Mouse (Mus musculus): ENCODE results near the gene Trpv3. TPM values are rescaled to one million over a fixed set of nuclear protein-coding genes. Genes with fewer than 3 reads are reported as not detected.

Gene Trpv3
- not detected for total RNA-seq (2023)

DNA sequence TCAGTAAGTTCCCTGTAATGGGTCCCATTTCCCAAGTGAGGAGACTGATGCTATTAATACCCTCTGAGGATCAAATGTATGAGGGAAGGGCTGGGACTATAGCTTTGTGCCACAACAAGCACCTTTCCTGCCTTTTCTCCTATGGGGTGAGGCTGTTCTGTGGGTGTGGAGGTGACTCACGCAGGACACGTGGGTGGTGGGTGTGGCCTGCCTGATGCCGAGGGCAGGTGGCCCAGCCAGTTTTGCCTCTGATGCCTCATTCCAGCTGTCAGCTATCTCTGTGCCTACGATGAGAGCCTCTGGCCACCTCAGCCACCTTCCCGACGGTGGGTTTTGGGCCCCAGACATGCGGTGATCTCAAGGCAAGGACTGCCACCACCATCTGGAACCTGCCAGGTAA is at the start of gene Trpv3:
Trpv3 (plus strand) TSS at position 122 of the 400 bp plus-strand sequence.

DNA sequence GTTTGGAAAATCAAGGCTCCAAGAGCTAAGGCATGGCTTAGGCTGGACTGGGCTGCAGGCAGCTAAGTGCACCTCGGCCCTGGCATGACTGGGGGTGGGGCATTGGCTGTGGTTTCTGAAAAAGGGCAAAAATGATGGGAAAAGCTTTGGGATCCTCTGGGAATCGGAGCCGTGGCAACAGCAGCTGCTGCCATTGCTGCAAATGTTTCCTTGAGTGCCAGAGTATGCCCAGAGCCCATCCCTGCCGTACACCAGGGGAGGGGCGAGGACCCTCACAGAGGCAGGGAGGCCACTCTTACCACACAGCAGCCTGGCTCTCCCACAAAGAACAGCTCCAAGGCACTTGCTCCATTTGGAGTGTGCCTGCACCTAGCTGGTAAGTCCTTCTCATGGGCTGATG is 33.2 kb upstream of the Trpv3 start, which contains the start of gene Trpv1:
Trpv1 (plus strand) TSS at position 301 of the 400 bp plus-strand sequence.

DNA sequence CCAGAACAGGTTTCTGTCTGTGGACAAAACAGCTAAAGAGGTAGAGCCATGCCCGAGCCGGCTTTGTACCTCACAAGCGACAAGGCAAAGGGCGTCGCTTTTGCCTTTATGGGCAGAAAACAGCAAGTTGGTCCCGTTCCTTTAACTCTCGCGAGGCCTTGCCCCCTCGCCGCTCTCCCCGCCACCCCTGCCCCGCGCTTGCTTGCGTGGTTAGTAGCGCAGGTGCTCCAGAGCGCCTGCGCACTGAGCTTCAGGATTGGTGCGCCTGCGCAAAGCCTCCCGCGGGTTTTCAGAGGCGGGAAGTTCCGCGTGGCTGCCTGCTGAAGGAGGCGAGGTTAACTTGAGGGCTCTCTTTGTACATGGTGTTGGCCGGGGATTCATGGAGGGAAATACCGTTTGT is 62.3 kb downstream of the Trpv3 start, which contains the start of the genes Aspa, Gm49340 and Spata22:
Aspa (minus strand) TSS at position 155 of the 400 bp plus-strand sequence.
Gm49340 (plus strand) TSS at position 300 of the 400 bp plus-strand sequence.
Spata22 (plus strand) TSS at position 300 of the 400 bp plus-strand sequence.

Other genes starting within 250 kb of the Trpv3 start
- 4.4 TPM for gene Camkk1, start 248.4 kb upstream of the Trpv3 start, total RNA-seq (2023)
- 24.5 TPM for gene Ncbp3, start 219.6 kb upstream of the Trpv3 start, total RNA-seq (2023)
- 1.4 TPM for gene Itgae, start 176.8 kb upstream of the Trpv3 start, total RNA-seq (2023)
- gene Haspin, start 129.1 kb upstream of the Trpv3 start, total RNA-seq (2023): 1.4 TPM
- not detected for gene P2rx5, start 107.0 kb upstream of the Trpv3 start, total RNA-seq (2023)
- gene Emc6, start 90.4 kb upstream of the Trpv3 start, total RNA-seq (2023): 53.4 TPM
- 8.2 TPM for gene Tax1bp3, start 90.3 kb upstream of the Trpv3 start, total RNA-seq (2023)
- 17.3 TPM for gene Ctns, start 68.3 kb upstream of the Trpv3 start, total RNA-seq (2023)
- gene Shpk, start 67.9 kb upstream of the Trpv3 start, total RNA-seq (2023): 6.1 TPM
- not detected for gene Trpv1, start 33.1 kb upstream of the Trpv3 start, total RNA-seq (2023)
- gene Aspa, start 62.2 kb downstream of the Trpv3 start, total RNA-seq (2023): 0.18 TPM
- not detected for gene Gm49340, start 62.4 kb downstream of the Trpv3 start, total RNA-seq (2023)
- gene Spata22, start 62.4 kb downstream of the Trpv3 start, total RNA-seq (2023): not detected
- not detected for gene Olfr20, start 83.4 kb downstream of the Trpv3 start, total RNA-seq (2023)
- gene Olfr376, start 103.9 kb downstream of the Trpv3 start, total RNA-seq (2023): not detected
- not detected for gene Olfr1, start 132.2 kb downstream of the Trpv3 start, total RNA-seq (2023)
- gene Olfr378, start 161.1 kb downstream of the Trpv3 start, total RNA-seq (2023): not detected
- not detected for gene Olfr380, start 190.1 kb downstream of the Trpv3 start, total RNA-seq (2023)
- gene Olfr381, start 224.2 kb downstream of the Trpv3 start, total RNA-seq (2023): not detected
- gene Olfr382, start 249.8 kb downstream of the Trpv3 start, total RNA-seq (2023): not detected

All from CD4-positive naive resting alpha-beta T cell, adult 57 days (primary cell).